Mouse (Mus musculus): ENCODE results near the gene Bri3. TPM values are rescaled to one million over a fixed set of nuclear protein-coding genes. Genes with fewer than 3 reads are reported as not detected.

Bri3 gene
- polyA plus RNA-seq, 1 experiment, result 69.0 TPM

- TF ChIP-seq GATA1 (IDR thresholded peaks at IDR 0.05; ENCODE audit: low read length), result no peak
Measured at GRCm38 (mm10) chr5:144446475-144447225, 202.4 kb downstream of the Bri3 start.

- TF ChIP-seq GATA1 (IDR thresholded peaks at IDR 0.05; ENCODE audit: low read length), result no peak
Measured at GRCm38 (mm10) chr5:144447226-144447616, 203.0 kb downstream of the Bri3 start.

DNA sequence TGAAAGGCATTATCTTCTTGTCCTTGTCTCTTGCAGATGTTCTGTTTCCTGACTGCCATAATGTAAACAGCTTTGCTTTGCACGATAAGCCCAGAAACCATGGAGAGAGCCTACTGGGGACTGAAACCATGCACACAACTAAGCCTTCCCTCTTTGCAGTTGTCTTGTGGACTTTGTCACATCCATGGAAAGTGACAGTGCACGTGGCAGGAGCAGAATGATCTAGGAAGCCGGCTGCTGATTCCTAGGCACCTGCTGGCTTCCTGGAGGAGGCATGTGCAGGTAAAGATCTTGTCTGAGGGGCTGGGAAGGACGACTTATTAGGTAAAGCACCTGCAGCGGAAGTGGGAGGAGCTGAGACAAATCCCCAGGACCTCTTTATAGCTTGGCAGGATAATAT, 203.7 kb downstream of the Bri3 start:
- TF ChIP-seq GATA1 (IDR thresholded peaks at IDR 0.05; ENCODE audit: low read length), result no peak

- TF ChIP-seq GATA1 (IDR thresholded peaks at IDR 0.05; ENCODE audit: low read length), result no peak
Measured at GRCm38 (mm10) chr5:144452776-144453455, 208.7 kb downstream of the Bri3 start.

- TF ChIP-seq GATA1 (IDR thresholded peaks at IDR 0.05; ENCODE audit: low read length), result no peak
Measured at GRCm38 (mm10) chr5:144457623-144458287, 213.5 kb downstream of the Bri3 start.

- no peak for TF ChIP-seq GATA1 (IDR thresholded peaks at IDR 0.05; ENCODE audit: low read length)
Measured at GRCm38 (mm10) chr5:144466987-144467386, 222.8 kb downstream of the Bri3 start.

GRCm38 (mm10) chr5:144473056-144473455, 228.8 kb downstream of the Bri3 start:
- no peak for TF ChIP-seq GATA1 (IDR thresholded peaks at IDR 0.05; ENCODE audit: low read length)

DNA sequence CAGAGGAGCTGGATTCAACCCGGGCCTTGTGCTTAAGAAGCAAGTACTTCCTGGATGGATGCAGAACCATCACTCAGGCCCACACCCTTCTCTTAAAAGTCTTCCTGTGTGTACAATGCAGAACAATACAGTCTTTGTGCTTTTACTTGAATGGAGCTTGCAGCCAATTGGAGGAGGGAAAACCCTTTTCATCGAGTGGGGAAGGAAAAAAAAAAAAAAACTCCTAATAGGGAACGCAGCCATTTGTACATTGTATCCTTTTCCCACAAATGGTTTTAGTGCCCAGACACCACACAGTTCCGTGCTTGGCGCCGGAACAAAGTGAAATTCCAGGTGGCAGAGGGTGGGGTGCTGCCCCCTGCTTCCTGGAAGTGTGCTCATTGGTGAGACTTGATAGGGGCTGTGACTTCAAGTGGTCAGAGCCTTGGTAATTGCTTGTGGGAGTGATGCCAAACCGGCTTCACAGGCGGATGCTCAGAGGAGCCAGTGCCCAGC, 235.5 kb downstream of the Bri3 start:
- TF ChIP-seq GATA1 (IDR thresholded peaks at IDR 0.05; ENCODE audit: low read length), result no peak

DNA sequence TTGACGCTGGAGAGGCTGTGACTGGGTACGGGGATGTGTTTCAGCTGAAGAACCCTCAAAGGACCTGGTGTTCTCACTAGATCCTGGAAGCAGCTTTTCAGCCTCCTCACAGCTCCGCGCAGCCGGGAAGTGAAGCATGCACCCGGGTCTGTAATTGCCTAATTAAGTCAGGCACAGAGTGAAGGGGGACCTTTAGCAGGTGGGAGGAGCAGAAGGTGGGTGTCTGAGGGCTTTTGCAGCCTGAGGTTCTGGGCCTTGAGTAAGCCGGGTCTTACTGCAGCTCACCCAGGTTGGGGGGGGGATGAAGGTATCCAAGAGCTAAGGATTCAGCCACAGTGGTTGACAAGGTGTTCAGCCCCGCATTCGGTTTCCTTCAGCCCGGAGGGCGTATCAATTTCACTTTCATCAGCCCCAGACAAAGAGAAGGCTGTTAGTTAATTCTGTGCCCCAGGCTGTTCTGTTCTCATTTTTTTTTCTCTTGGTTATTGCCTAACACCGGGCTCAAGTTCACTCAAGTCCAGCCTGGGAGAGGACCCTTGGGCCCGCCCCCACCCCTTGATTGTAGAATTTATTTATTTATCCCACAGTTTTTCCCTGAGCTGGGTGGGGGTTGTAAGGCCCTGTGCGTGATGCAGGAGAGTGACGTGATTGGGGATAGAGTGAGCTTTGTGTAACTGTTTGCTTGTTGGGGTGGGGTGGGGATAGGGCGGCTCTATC, 239.6 kb downstream of the Bri3 start:
- TF ChIP-seq GATA1 (IDR thresholded peaks at IDR 0.05; ENCODE audit: low read length), result no peak

GRCm38 (mm10) chr5:144491308-144491707, 247.1 kb downstream of the Bri3 start:
- TF ChIP-seq GATA1 (IDR thresholded peaks at IDR 0.05; ENCODE audit: low read length), result no peak

Other genes with a start within 250 kb of the Bri3 start
- 62.8 and 74.6 TPM in 2 replicates for gene Ccz1, start 229.6 kb upstream of the Bri3 start, polyA plus RNA-seq (2012)
- gene Ocm, start 217.8 kb upstream of the Bri3 start, polyA plus RNA-seq (2012), result not detected in 2 replicates
- 6.3 and 8.3 TPM in 2 replicates for gene Lmtk2, start 144.0 kb upstream of the Bri3 start, polyA plus RNA-seq (2012)
- gene Bhlha15, start 54.2 kb upstream of the Bri3 start, polyA plus RNA-seq (2012), result 0.44 and 0.55 TPM in 2 replicates
- gene Tecpr1, start 20.8 kb upstream of the Bri3 start, polyA plus RNA-seq (2012), result 5.4 and 5.9 TPM in 2 replicates
- not detected in 2 replicates for gene Baiap2l1, start 113.7 kb downstream of the Bri3 start, polyA plus RNA-seq (2012)

All from G1E-ER4 (cell line).